Mouse (Mus musculus): Measurements from ENCODE around the gene Polr3f. TPM values are rescaled to one million over a fixed set of nuclear protein-coding genes. Genes with fewer than 3 reads are reported as not detected.

Polr3f gene
- polyA plus RNA-seq, 1 experiment = 28.4 TPM

DNA sequence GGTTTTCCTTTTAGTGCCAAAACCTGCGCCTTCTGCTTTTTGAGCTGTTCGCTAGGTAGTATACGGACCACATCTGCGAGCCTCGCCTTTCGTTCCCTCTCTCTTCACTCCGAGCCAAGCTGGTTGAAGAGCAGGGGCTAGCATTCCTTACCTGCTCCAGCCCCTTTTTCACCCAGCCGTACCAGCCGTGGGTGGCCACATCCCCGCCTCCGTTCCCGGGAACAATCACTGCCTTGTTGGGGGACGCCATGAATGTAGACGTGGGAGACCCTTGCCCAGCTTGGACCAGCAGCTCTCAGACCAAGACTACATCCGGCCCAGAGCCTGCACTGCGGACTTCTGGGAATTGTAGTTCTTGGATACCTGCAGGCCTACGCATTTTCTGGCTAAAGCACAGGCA, 23.0 kb downstream of the Polr3f start, which contains the start of gene Rbbp9:
TSS of gene Rbbp9 (minus strand) at position 341 of the 400 bp plus-strand sequence.
- Histone ChIP-seq H3K27ac (ENCODE audit: insufficient read depth, low read length) (no peak within 1 kb of the TSS), H3K9ac (ENCODE audit: low read depth, poor library complexity, severe bottlenecking) (peak within 1 kb of the TSS; percentile 62), H3K27me3 (ENCODE audit: control insufficient read depth, insufficient read depth, low read length, poor library complexity, severe bottlenecking) (no peaks in the 10 kb centered on the region), H3K36me3 (ENCODE audit: control insufficient read depth, insufficient read depth, low read length, poor library complexity, severe bottlenecking) (no peaks in the 10 kb centered on the region), H3K4me1 (ENCODE audit: control insufficient read depth, insufficient read depth, low read length) (no peaks in the 10 kb centered on the region), H3K9me3 (replicated peaks; ENCODE audit: control insufficient read depth, insufficient read depth, low read length, poor library complexity, severe bottlenecking) (no peaks in the 10 kb centered on the region), H3K4me3 (ENCODE audit: low read depth, low read length) (peak within 1 kb of the TSS; percentile 100)
- TF ChIP-seq CTCF (IDR thresholded peaks at IDR 0.05; ENCODE audit: low read depth, low read length) = no peak
- peak; percentile 80 for TF ChIP-seq POLR2A (IDR thresholded peaks at IDR 0.05; ENCODE audit: insufficient read depth, low read length)

DNA sequence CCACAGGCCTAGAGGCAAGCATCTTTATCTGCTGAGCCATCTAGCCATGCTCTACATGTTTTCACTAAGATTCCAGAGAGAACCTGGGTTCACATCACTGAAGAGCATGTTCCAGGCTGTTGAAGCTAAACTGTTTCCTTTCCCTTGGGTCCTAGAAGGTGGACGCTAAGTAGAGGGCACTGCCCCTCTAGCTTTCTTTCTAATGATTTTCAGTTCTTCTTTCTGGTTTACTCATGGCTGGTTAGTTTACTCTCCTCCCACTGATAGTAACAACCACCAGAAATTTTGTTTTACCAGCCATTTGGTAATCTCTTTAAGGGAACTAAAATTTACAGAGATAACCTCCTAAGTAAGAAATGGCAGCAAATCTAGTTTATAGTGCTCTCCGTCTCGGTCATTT, 26.4 kb downstream of the Polr3f start:
- Histone ChIP-seq H3K27ac (ENCODE audit: insufficient read depth, low read length) (no peak overlapping the region), H3K36me3 (ENCODE audit: control insufficient read depth, insufficient read depth, low read length, poor library complexity, severe bottlenecking) (no peaks in the 10 kb centered on the region), H3K9me3 (replicated peaks; ENCODE audit: control insufficient read depth, insufficient read depth, low read length, poor library complexity, severe bottlenecking) (no peaks in the 10 kb centered on the region), H3K4me1 (ENCODE audit: control insufficient read depth, insufficient read depth, low read length) (no peaks in the 10 kb centered on the region), H3K9ac (ENCODE audit: low read depth, poor library complexity, severe bottlenecking) (no peak overlapping the region), H3K27me3 (ENCODE audit: control insufficient read depth, insufficient read depth, low read length, poor library complexity, severe bottlenecking) (no peaks in the 10 kb centered on the region), H3K4me3 (ENCODE audit: low read depth, low read length) (no peak overlapping the region)
- TF ChIP-seq POLR2A (IDR thresholded peaks at IDR 0.05; ENCODE audit: insufficient read depth, low read length) (no peak), EP300 (IDR thresholded peaks at IDR 0.05; ENCODE audit: insufficient read depth, low read depth, low read length) (no peak), CTCF (IDR thresholded peaks at IDR 0.05; ENCODE audit: low read depth, low read length) (no peak)

DNA sequence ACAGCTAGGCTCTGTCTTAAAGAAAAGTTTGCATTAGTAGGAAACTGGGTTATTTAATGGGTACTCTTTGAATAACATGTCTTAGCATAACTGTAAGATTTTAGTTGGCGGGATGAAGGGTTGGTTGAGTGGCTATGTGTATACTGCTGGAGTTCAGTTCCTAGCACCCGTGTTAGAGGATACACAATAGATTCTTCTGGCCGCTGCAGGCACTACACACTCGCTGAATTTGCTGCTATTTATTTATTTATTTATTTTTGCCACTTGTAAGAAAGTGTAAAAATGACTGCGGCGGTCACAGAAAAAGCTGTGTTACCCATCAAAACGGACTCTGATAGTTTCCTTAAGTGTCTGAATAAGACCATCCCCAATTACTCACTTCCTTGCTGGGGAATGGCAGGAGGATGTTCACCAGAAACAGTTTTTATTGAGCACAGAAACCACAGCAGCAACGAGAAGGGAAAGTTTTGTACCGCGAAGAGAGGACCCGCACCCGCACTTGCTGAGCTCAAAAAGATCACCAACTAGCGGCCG, 27.8 kb downstream of the Polr3f start:
- H3K4me3 ChIP-seq (ENCODE audit: low read depth, low read length) = peak overlapping the region; percentile 96
- H3K4me1 ChIP-seq (ENCODE audit: control insufficient read depth, insufficient read depth, low read length) = no peaks in the 10 kb centered on the region
- H3K36me3 ChIP-seq (ENCODE audit: control insufficient read depth, insufficient read depth, low read length, poor library complexity, severe bottlenecking) = no peaks in the 10 kb centered on the region; the same call in 1 of the 2 replicates
- 0 out of 2 replicates have a peak overlapping the region, but pooled peaks have one; percentile 51 for H3K27ac ChIP-seq (ENCODE audit: insufficient read depth, low read length)
- H3K27me3 ChIP-seq (ENCODE audit: control insufficient read depth, insufficient read depth, low read length, poor library complexity, severe bottlenecking) = no peaks in the 10 kb centered on the region
- H3K9ac ChIP-seq (ENCODE audit: low read depth, poor library complexity, severe bottlenecking) = peak overlapping the region; percentile 74
- no peaks in the 10 kb centered on the region for H3K9me3 ChIP-seq (replicated peaks; ENCODE audit: control insufficient read depth, insufficient read depth, low read length, poor library complexity, severe bottlenecking)
- TF ChIP-seq CTCF (IDR thresholded peaks at IDR 0.05; ENCODE audit: low read depth, low read length) (no peak), POLR2A (IDR thresholded peaks at IDR 0.05; ENCODE audit: insufficient read depth, low read length) (no peak), EP300 (IDR thresholded peaks at IDR 0.05; ENCODE audit: insufficient read depth, low read depth, low read length) (no peak)

DNA sequence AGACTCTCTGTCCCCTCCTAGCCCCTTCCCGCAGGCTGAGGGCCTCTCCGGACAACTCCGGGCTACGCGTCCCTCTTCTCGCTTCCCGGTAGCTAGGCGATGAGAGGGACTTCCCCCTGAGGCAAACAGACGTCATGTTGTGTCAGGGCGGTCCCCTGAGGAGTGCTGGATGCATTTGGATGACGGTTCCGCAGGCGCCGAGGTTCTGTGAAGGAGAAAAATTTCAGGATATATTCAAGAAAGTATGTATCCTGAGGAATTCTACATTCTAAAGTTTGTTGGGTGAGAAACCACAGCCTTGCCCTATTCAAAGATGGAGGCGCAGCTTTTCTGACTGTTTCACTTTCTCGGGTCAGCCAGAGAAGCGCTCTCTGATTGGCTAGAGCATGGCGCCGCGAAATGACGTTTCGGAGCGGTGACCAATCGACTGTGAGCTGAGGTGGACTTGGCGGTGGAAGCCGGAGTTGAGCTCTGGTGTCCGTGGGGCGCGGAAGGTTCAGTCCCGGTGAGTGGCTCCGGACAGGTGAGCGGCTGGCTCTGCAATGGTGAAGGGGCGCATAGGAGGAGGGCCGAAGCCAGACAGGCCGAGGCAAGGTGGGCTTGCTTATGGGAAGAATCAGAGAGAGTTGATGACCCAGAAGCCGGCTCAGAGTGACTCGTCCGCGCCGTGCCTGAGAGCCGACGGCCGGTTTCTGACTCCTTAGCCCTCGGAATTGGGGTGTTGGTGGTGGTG, 28.5 kb downstream of the Polr3f start, which contains the start of gene Sec23b:
TSS of gene Sec23b (plus strand) at position 410 of the 733 bp plus-strand sequence.
- Histone ChIP-seq H3K27me3 (ENCODE audit: control insufficient read depth, insufficient read depth, low read length, poor library complexity, severe bottlenecking) (no peaks in the 10 kb centered on the region), H3K4me3 (ENCODE audit: low read depth, low read length) (peak within 1 kb of the TSS; percentile 96), H3K9me3 (replicated peaks; ENCODE audit: control insufficient read depth, insufficient read depth, low read length, poor library complexity, severe bottlenecking) (no peaks in the 10 kb centered on the region), H3K9ac (ENCODE audit: low read depth, poor library complexity, severe bottlenecking) (peak within 1 kb of the TSS; percentile 74), H3K4me1 (ENCODE audit: control insufficient read depth, insufficient read depth, low read length) (no peaks in the 10 kb centered on the region), H3K36me3 (ENCODE audit: control insufficient read depth, insufficient read depth, low read length, poor library complexity, severe bottlenecking) (no peaks in the 10 kb centered on the region; the same call in 1 of the 2 replicates), H3K27ac (ENCODE audit: insufficient read depth, low read length) (0 out of 2 replicates have a peak within 1 kb of the TSS, but pooled peaks have one; percentile 51)
- TF ChIP-seq POLR2A (IDR thresholded peaks at IDR 0.05; ENCODE audit: insufficient read depth, low read length) = peak; percentile 75
- 0 out of 2 replicates have a peak, but pooled peaks have one; percentile 15 for TF ChIP-seq EP300 (IDR thresholded peaks at IDR 0.05; ENCODE audit: insufficient read depth, low read depth, low read length)
- TF ChIP-seq CTCF (IDR thresholded peaks at IDR 0.05; ENCODE audit: low read depth, low read length) = no peak

DNA sequence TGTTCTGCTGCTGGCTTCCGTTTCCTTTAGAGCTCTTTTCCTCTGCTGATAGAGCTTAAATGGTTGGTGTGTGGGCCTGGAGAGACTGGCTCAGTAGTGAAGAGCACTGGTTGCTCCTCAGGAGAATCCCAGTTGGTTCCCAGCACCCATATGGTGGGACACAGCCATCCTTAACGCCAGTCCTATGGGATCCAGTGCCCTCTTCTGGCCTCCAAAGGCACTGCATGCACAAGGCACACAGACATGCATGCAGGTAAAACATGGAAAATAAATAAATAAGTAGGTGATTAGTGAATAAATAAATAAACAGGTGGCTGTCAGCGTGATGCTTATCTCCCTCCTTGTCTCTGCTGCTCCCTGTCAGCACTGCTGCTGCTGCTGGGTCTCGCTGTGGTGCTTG, 61.2 kb downstream of the Polr3f start:
- H3K36me3 ChIP-seq (ENCODE audit: control insufficient read depth, insufficient read depth, low read length, poor library complexity, severe bottlenecking) = peaks cover 24% of the 10 kb centered on the region
- no peak for TF ChIP-seq EP300 (IDR thresholded peaks at IDR 0.05; ENCODE audit: insufficient read depth, low read depth, low read length)
- TF ChIP-seq POLR2A (IDR thresholded peaks at IDR 0.05; ENCODE audit: insufficient read depth, low read length) = no peak
- TF ChIP-seq CTCF (IDR thresholded peaks at IDR 0.05; ENCODE audit: low read depth, low read length) = peak; percentile 66
- H3K9ac ChIP-seq (ENCODE audit: low read depth, poor library complexity, severe bottlenecking) = no peak overlapping the region
- H3K27ac ChIP-seq (ENCODE audit: insufficient read depth, low read length) = no peak overlapping the region
- H3K4me3 ChIP-seq (ENCODE audit: low read depth, low read length) = no peak overlapping the region
- no peaks in the 10 kb centered on the region for H3K4me1 ChIP-seq (ENCODE audit: control insufficient read depth, insufficient read depth, low read length)
- no peaks in the 10 kb centered on the region for H3K9me3 ChIP-seq (replicated peaks; ENCODE audit: control insufficient read depth, insufficient read depth, low read length, poor library complexity, severe bottlenecking)
- H3K27me3 ChIP-seq (ENCODE audit: control insufficient read depth, insufficient read depth, low read length, poor library complexity, severe bottlenecking) = no peaks in the 10 kb centered on the region

Other genes starting within 250 kb of the Polr3f start
- 10.6 and 11.1 TPM in 2 replicates for gene Ovol2, start 195.6 kb upstream of the Polr3f start, polyA plus RNA-seq (2011; ENCODE audit: insufficient read depth, insufficient read length, low read depth, missing spikeins)
- 40.4 and 42.9 TPM in 2 replicates for gene Kat14, start 158.7 kb upstream of the Polr3f start, polyA plus RNA-seq (2011; ENCODE audit: insufficient read depth, insufficient read length, low read depth, missing spikeins)
- 8.6 and 9.1 TPM in 2 replicates for gene Pet117, start 158.7 kb upstream of the Polr3f start, polyA plus RNA-seq (2011; ENCODE audit: insufficient read depth, insufficient read length, low read depth, missing spikeins)
- 0.96 and 1.9 TPM in 2 replicates for gene Dzank1, start 304 bp upstream of the Polr3f start, polyA plus RNA-seq (2011; ENCODE audit: insufficient read depth, insufficient read length, low read depth, missing spikeins)
- gene Rbbp9, start 23.2 kb downstream of the Polr3f start, polyA plus RNA-seq (2011; ENCODE audit: insufficient read depth, insufficient read length, low read depth, missing spikeins) = 32.1 and 32.5 TPM in 2 replicates
- 84.7 and 86.1 TPM in 2 replicates for gene Sec23b, start 28.5 kb downstream of the Polr3f start, polyA plus RNA-seq (2011; ENCODE audit: insufficient read depth, insufficient read length, low read depth, missing spikeins)
- 14.3 and 16.8 TPM in 2 replicates for gene Smim26, start 66.3 kb downstream of the Polr3f start, polyA plus RNA-seq (2011; ENCODE audit: insufficient read depth, insufficient read length, low read depth, missing spikeins)
- 44.6 and 44.7 TPM in 2 replicates for gene Dtd1, start 72.2 kb downstream of the Polr3f start, polyA plus RNA-seq (2011; ENCODE audit: insufficient read depth, insufficient read length, low read depth, missing spikeins)